Mouse (Mus musculus) erythroblast, embryonic 14.5 days (primary cell): ENCODE data around the gene Snrnp48.

Experiments
- GATA1 ChIP-seq: IDR thresholded peaks from 2 replicates; pipeline ENCODE4 v1.6.1; 2012; ENCODE audit warnings: low read length, inconsistent platforms, mixed read lengths
- TAL1 ChIP-seq: IDR thresholded peaks from 3 replicates; pipeline ENCODE4 v1.6.1; 2012; ENCODE audit warnings: low read length, inconsistent platforms, mixed read lengths

DNA sequence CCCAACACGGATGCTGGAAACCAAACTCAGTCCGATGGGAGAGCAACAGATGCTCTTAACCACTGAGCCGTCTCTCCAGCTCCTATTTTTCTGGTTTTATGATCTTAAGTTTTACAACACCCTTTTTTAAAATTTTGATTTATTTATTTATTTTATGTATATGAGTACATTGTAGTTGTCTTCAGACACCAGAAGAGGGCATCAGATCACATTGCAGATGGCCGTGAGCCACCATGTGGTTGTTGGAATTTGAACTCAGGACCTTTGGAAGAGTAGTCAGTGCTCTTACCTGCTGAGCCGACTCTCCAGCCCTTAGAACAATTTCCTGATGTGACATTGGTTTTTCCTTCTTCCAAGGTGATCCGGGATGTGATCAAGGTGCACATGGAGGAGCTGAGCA is 15.6 kb downstream of the Snrnp48 start:
- no peak for TF ChIP-seq GATA1
- no peak for TF ChIP-seq TAL1
